Mouse (Mus musculus): ENCODE data around the gene Eml6.

- TF ChIP-seq CTCF (IDR thresholded peaks at IDR 0.05; ENCODE audit: low read depth, low read length): no peak
- no peak for TF ChIP-seq POLR2A (IDR thresholded peaks at IDR 0.05; ENCODE audit: insufficient read depth, low read length)
Observed at GRCm38 (mm10) chr11:29877981-29878380, 147.9 kb downstream of the Eml6 start.

All from ES-Bruce4 (cell line).